Mouse (Mus musculus) liver, embryonic 13.5 days (tissue): ENCODE data around the gene Cops4. TPM values are rescaled to one million over a fixed set of nuclear protein-coding genes. Genes with fewer than 3 reads are reported as not detected.

Source experiments
- microRNA-seq: library from miRNA; unstranded; fragments of <30 nt; microRNA quantifications from one replicate; pipeline ENCODE4, GENCODE M21; 2016
- polyA plus RNA-seq: library from polyadenylated mRNA; unstranded; fragments of >200 nt; fragmentation: Nextera tagmentation; extraction: Ambion mirVana; gene quantifications from 2 replicates; pipeline ENCODE4 v1.2.1, GENCODE M21; 2015

Gene Cops4
- polyA plus RNA-seq, 1 experiment from 2014 or later, result 96.0 TPM

Small RNAs within 50 kb of the gene (microRNA-seq; reads per million reads assigned to microRNA genes)
- gene Gm23222, result not detected

Other genes starting within 250 kb of the Cops4 start
- gene Sec31a, start 102.1 kb upstream of the Cops4 start, polyA plus RNA-seq, result 49.7 and 60.4 TPM in 2 replicates
- gene Lin54, start 17.7 kb upstream of the Cops4 start, polyA plus RNA-seq, result 9.3 and 12.1 TPM in 2 replicates
- 56.3 and 58.7 TPM in 2 replicates for gene Plac8, start 53.9 kb downstream of the Cops4 start, polyA plus RNA-seq
- gene Coq2, start 156.8 kb downstream of the Cops4 start, polyA plus RNA-seq, result 28.9 and 30.2 TPM in 2 replicates
- 1.9 and 2.0 TPM in 2 replicates for gene Hpse, start 201.4 kb downstream of the Cops4 start, polyA plus RNA-seq